Mouse (Mus musculus) spleen, postnatal 36 days (tissue): ENCODE results near the gene Cpsf4l.

Experiments
- DNase-seq, 2 experiments: peaks; one replicate each; pipeline ENCODE4 v3.0.0; 2022; ENCODE audit warnings: low spot score in 2 of 2, mixed read lengths in 1 of 2

Gene Cpsf4l

GRCm38 (mm10) chr11:113699643-113700042 lies 10.2 kb downstream of the Cpsf4l start:
- DNase-seq = no peak

- DNase-seq = no peak
Measured at GRCm38 (mm10) chr11:113698013-113698545, 11.7 kb downstream of the Cpsf4l start.

GRCm38 (mm10) chr11:113697571-113697970 lies 12.2 kb downstream of the Cpsf4l start:
- DNase-seq = no peak

GRCm38 (mm10) chr11:113691851-113692250 lies 18.0 kb downstream of the Cpsf4l start:
- DNase-seq = no peak

- peak in 1 of 2 experiments; percentile 14 for DNase-seq
Measured at GRCm38 (mm10) chr11:113691318-113691717, 18.5 kb downstream of the Cpsf4l start.

- DNase-seq = no peak
Measured at GRCm38 (mm10) chr11:113690506-113690905, 19.3 kb downstream of the Cpsf4l start.

GRCm38 (mm10) chr11:113687031-113687430 lies 22.8 kb downstream of the Cpsf4l start:
- DNase-seq = no peak

GRCm38 (mm10) chr11:113684707-113685426 lies 24.9 kb downstream of the Cpsf4l start:
- no peak for DNase-seq

- DNase-seq = peak; percentile 96 to 97
Measured at GRCm38 (mm10) chr11:113683957-113684706, 25.7 kb downstream of the Cpsf4l start, which contains the start of the genes Fam104a and D11Wsu47e. Fam104a (minus strand) TSS chr11:113684155. D11Wsu47e (plus strand) TSS chr11:113684412.

GRCm38 (mm10) chr11:113683627-113683956 lies 26.2 kb downstream of the Cpsf4l start:
- DNase-seq = no peak

GRCm38 (mm10) chr11:113682897-113683626 lies 26.8 kb downstream of the Cpsf4l start:
- peak; percentile 52 to 60 for DNase-seq

- DNase-seq = no peak
Measured at GRCm38 (mm10) chr11:113681979-113682378, 27.8 kb downstream of the Cpsf4l start.

GRCm38 (mm10) chr11:113680954-113681353 lies 28.9 kb downstream of the Cpsf4l start:
- DNase-seq = peak in 1 of 2 experiments; percentile 36

GRCm38 (mm10) chr11:113678373-113678772 lies 31.4 kb downstream of the Cpsf4l start:
- DNase-seq = no peak

GRCm38 (mm10) chr11:113677378-113677777 lies 32.4 kb downstream of the Cpsf4l start:
- DNase-seq = no peak

- DNase-seq = no peak
Measured at GRCm38 (mm10) chr11:113676847-113677246, 33.0 kb downstream of the Cpsf4l start.

- DNase-seq = no peak
Measured at GRCm38 (mm10) chr11:113674595-113674994, 35.2 kb downstream of the Cpsf4l start.

GRCm38 (mm10) chr11:113673614-113674013 lies 36.2 kb downstream of the Cpsf4l start:
- DNase-seq = no peak

- no peak for DNase-seq
Measured at GRCm38 (mm10) chr11:113669711-113670110, 40.1 kb downstream of the Cpsf4l start.

GRCm38 (mm10) chr11:113668857-113669256 lies 41.0 kb downstream of the Cpsf4l start:
- DNase-seq = no peak

GRCm38 (mm10) chr11:113667704-113668103 lies 42.1 kb downstream of the Cpsf4l start:
- DNase-seq = no peak

- DNase-seq = no peak
Measured at GRCm38 (mm10) chr11:113667122-113667521, 42.7 kb downstream of the Cpsf4l start.
